Mouse (Mus musculus) myocyte (in vitro differentiated cells): ENCODE measurements around the gene Rad51b.

Source experiments
- CEBPB ChIP-seq: IDR thresholded peaks from 2 replicates; pipeline ENCODE4 v1.6.1; 2011; ENCODE audit warnings: mild to moderate bottlenecking, moderate library complexity; ENCODE audit not compliant: poor library complexity, insufficient read depth, severe bottlenecking
- E2F4 ChIP-seq: IDR thresholded peaks from one replicate; pipeline ENCODE4 v1.6.1; 2011; ENCODE audit warnings: mild to moderate bottlenecking, control low read depth, moderate library complexity; ENCODE audit not compliant: insufficient read depth
- MAX ChIP-seq: IDR thresholded peaks from one replicate; pipeline ENCODE4 v1.6.1; 2011; ENCODE audit warnings: low read depth, mild to moderate bottlenecking, control low read depth
- POLR2A ChIP-seq: IDR thresholded peaks from one replicate; pipeline ENCODE4 v1.6.1; 2011; ENCODE audit warnings: low read depth, mild to moderate bottlenecking, control low read depth, moderate library complexity; ENCODE audit not compliant: insufficient read length
- TCF12 ChIP-seq: IDR thresholded peaks from one replicate; pipeline ENCODE4 v1.6.1; 2011; ENCODE audit warnings: mild to moderate bottlenecking, control low read depth; ENCODE audit not compliant: poor library complexity, insufficient read depth, severe bottlenecking
- TCF3 ChIP-seq: IDR thresholded peaks from one replicate; pipeline ENCODE4 v1.6.1; 2011; ENCODE audit warnings: low read depth, control low read depth; ENCODE audit not compliant: insufficient read length
- USF1 ChIP-seq: IDR thresholded peaks from one replicate; pipeline ENCODE4 v1.6.1; 2011; ENCODE audit warnings: low read depth, mild to moderate bottlenecking, control low read depth, moderate library complexity

DNA sequence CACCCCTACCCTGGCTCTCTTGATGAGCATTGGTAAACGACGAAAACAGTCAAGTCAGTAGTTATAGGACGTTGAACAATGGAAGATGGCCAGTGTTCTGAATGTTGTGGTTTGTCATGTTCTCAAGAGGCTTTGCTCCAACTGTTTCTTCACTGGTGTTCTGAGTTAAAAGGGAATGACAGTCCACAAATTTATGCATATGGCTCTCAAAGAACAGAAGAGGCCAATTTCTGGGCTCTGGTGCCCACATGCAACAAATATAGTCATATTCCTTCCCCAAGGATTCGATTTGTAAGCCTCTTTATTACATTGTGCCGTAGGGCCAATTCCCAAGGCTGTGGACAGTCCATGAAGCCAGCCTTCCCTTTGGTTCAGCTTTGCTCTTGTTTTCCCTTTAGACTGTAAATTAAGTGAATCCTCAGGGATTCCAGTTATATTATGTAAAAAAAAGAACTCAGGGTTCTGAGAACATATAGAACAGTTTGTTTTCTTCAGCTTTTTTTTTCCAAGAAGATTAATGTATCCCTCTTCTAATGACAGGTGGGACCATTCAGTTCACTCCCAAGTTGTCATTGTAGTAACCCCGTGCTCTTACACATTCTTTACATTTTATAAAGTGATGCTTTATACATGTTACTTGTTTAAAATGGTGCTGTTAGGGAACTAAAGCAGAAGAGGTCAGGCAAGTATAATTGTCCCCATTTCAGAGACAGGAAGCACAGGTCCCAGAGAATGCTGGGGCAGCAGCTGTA lies 287.6 kb downstream of the Rad51b start:
- TF ChIP-seq USF1 (no peak), POLR2A (no peak), MAX (no peak), TCF3 (no peak), CEBPB (no peak), E2F4 (no peak), TCF12 (no peak)
